Mouse (Mus musculus) embryonic facial prominence, embryonic 13.5 days (tissue): Measurements from ENCODE around the gene Lbhd1. TPM values are rescaled to one million over a fixed set of nuclear protein-coding genes. Genes with fewer than 3 reads are reported as not detected.
"Not testable (repeated sequence)": the region's sequence is repeated elsewhere in the genome, so short reads cannot be mapped to it uniquely, and the experiment has no call there.

Experiments used
- ATAC-seq: fragments of 200-750 bp; cut with Nextera tagmentation; 2 replicates; pipeline ENCODE4 v1.8.0; 2017; ENCODE audit warnings: low read depth; ENCODE audit not compliant: insufficient number of reproducible peaks, insufficient read depth, low FRiP score, low TSS enrichment
- H3K27ac ChIP-seq: fragments of 300-500 bp; sonication (generic); 2 replicates; pipeline ENCODE4 v1.5.1; 2015; ENCODE audit warnings: moderate library complexity, mild to moderate bottlenecking, inconsistent platforms
- H3K27me3 ChIP-seq: fragments of 300-500 bp; sonication (generic); 2 replicates; pipeline ENCODE4 v1.6.1; 2015; ENCODE audit warnings: mild to moderate bottlenecking, inconsistent platforms
- H3K36me3 ChIP-seq: fragments of 300-500 bp; sonication (generic); 2 replicates; pipeline ENCODE4 v1.6.1; 2015; ENCODE audit warnings: mild to moderate bottlenecking, inconsistent platforms
- H3K4me1 ChIP-seq: fragments of 300-500 bp; sonication (generic); 2 replicates; pipeline ENCODE4 v1.6.1; 2015; ENCODE audit warnings: inconsistent platforms
- H3K4me2 ChIP-seq: fragments of 300-500 bp; sonication (generic); 2 replicates; pipeline ENCODE4 v1.6.1; 2015; ENCODE audit warnings: moderate library complexity, mild to moderate bottlenecking, inconsistent platforms
- H3K4me3 ChIP-seq: fragments of 300-500 bp; sonication (generic); 2 replicates; pipeline ENCODE4 v1.5.1; 2015; ENCODE audit warnings: mild to moderate bottlenecking, inconsistent platforms
- H3K9ac ChIP-seq: fragments of 300-500 bp; sonication (generic); 2 replicates; pipeline ENCODE4 v1.6.1; 2015; ENCODE audit warnings: mild to moderate bottlenecking, inconsistent platforms
- H3K9me3 ChIP-seq: fragments of 300-500 bp; sonication (generic); 2 replicates; pipeline ENCODE4 v1.6.1; 2016; ENCODE audit warnings: inconsistent platforms
- WGBS: fragments of 180-500 bp; shearing (Covaris S2); methylation state at CpG from one replicate; pipeline ENCODE4 v1.1.7; 2015; ENCODE audit warnings: mixed read lengths; 5-methylcytosine and 5-hydroxymethylcytosine counted together
- polyA plus RNA-seq: library from polyadenylated mRNA; unstranded; fragments of >200 nt; fragmentation: Nextera tagmentation; extraction: Ambion mirVana; gene quantifications from 2 replicates; pipeline ENCODE4 v1.2.1, GENCODE M21; 2015

Gene Lbhd1
- polyA plus RNA-seq, 1 experiment from 2014 or later = 91.0 TPM

GRCm38 (mm10) chr19:8875031-8875430 is 8.5 kb upstream of the Lbhd1 start:
- Histone ChIP-seq H3K36me3 (peaks cover 55% of the 10 kb centered on the region), H3K4me3 (no peak overlapping the region), H3K9me3 (no peaks in the 10 kb centered on the region), H3K27me3 (no peaks in the 10 kb centered on the region), H3K9ac (no peak overlapping the region), H3K4me2 (no peak overlapping the region), H3K27ac (no peak overlapping the region), H3K4me1 (peaks cover 19% of the 10 kb centered on the region)
- no peak for ATAC-seq
- WGBS = 92% methylated on average over 7 of the region's 7 CpGs

GRCm38 (mm10) chr19:8880311-8881033 is 3.1 kb upstream of the Lbhd1 start, which contains the start of gene Uqcc3:
Uqcc3 (minus strand) TSS chr19:8880923.
- Histone ChIP-seq H3K9me3 (no peaks in the 10 kb centered on the region), H3K4me2 (peak within 1 kb of the TSS; percentile 87), H3K27me3 (no peaks in the 10 kb centered on the region), H3K4me3 (peak within 1 kb of the TSS; percentile 86), H3K9ac (peak within 1 kb of the TSS; percentile 93), H3K4me1 (peaks cover 9% of the 10 kb centered on the region), H3K27ac (peak within 1 kb of the TSS; percentile 83), H3K36me3 (peaks cover 30% of the 10 kb centered on the region)
- WGBS = under 1% methylated on average over 42 of the region's 42 CpGs
- peak; percentile 91 for ATAC-seq

- Histone ChIP-seq H3K27ac (no peak overlapping the region), H3K27me3 (no peaks in the 10 kb centered on the region), H3K9ac (peak overlapping the region; percentile 93), H3K4me2 (peak overlapping the region; percentile 87), H3K4me3 (peak overlapping the region; percentile 86), H3K4me1 (peaks cover 9% of the 10 kb centered on the region), H3K9me3 (no peaks in the 10 kb centered on the region), H3K36me3 (peaks cover 25% of the 10 kb centered on the region)
- WGBS = 20% methylated on average over 3 of the region's 3 CpGs
- no peak for ATAC-seq
Observed at GRCm38 (mm10) chr19:8881034-8881392, 2.5 kb upstream of the Lbhd1 start.

GRCm38 (mm10) chr19:8886916-8887584 is 3.5 kb downstream of the Lbhd1 start:
- peak overlapping the region; percentile 71 for H3K4me3 ChIP-seq
- peaks cover 16% of the 10 kb centered on the region for H3K36me3 ChIP-seq
- H3K27me3 ChIP-seq = no peaks in the 10 kb centered on the region
- no peak for ATAC-seq
- peak overlapping the region; percentile 67 for H3K4me2 ChIP-seq
- no peaks in the 10 kb centered on the region for H3K9me3 ChIP-seq
- H3K27ac ChIP-seq = peak overlapping the region; percentile 91
- H3K9ac ChIP-seq = peak overlapping the region; percentile 93; the same call in 1 of the 2 replicates
- peaks cover 17% of the 10 kb centered on the region for H3K4me1 ChIP-seq
- WGBS = 45% methylated on average over 1 of the region's 1 CpGs

GRCm38 (mm10) chr19:8887585-8888463 is 4.3 kb downstream of the Lbhd1 start:
- H3K4me3 ChIP-seq = peak overlapping the region; percentile 71
- H3K9me3 ChIP-seq = no peaks in the 10 kb centered on the region
- H3K27me3 ChIP-seq = no peaks in the 10 kb centered on the region
- H3K4me1 ChIP-seq = peaks cover 17% of the 10 kb centered on the region
- 14% methylated on average over 19 of the region's 19 CpGs for WGBS
- H3K36me3 ChIP-seq = peaks cover 16% of the 10 kb centered on the region
- peak overlapping the region; percentile 67 for H3K4me2 ChIP-seq
- H3K27ac ChIP-seq = peak overlapping the region; percentile 91
- ATAC-seq = no peak
- peak overlapping the region; percentile 93 for H3K9ac ChIP-seq

- H3K9me3 ChIP-seq = no peaks in the 10 kb centered on the region
- WGBS = under 1% methylated on average over 58 of the region's 58 CpGs
- peaks cover 22% of the 10 kb centered on the region for H3K4me1 ChIP-seq
- peak; percentile 92 for ATAC-seq
- peak within 1 kb of the TSS; percentile 71 for H3K4me3 ChIP-seq
- H3K9ac ChIP-seq = peak within 1 kb of the TSS; percentile 93
- H3K4me2 ChIP-seq = peak within 1 kb of the TSS; percentile 67
- H3K27ac ChIP-seq = peak within 1 kb of the TSS; percentile 91
- no peaks in the 10 kb centered on the region for H3K27me3 ChIP-seq
- peaks cover 16% of the 10 kb centered on the region for H3K36me3 ChIP-seq
Observed at GRCm38 (mm10) chr19:8888511-8889385, 5.2 kb downstream of the Lbhd1 start, which contains the start of the genes 1810009A15Rik and Gm49416. 1810009A15Rik (plus strand) TSS chr19:8888853. Gm49416 (plus strand) TSS chr19:8888926.

GRCm38 (mm10) chr19:8892829-8893766 is 9.6 kb downstream of the Lbhd1 start, which contains the start of gene Ints5:
Ints5 (plus strand) TSS chr19:8893005.
- Histone ChIP-seq H3K36me3 (peaks cover 43% of the 10 kb centered on the region), H3K4me2 (peak within 1 kb of the TSS; percentile 82), H3K4me3 (peak within 1 kb of the TSS; percentile 84), H3K9ac (peak within 1 kb of the TSS; percentile 95), H3K27ac (peak within 1 kb of the TSS; percentile 84), H3K9me3 (no peaks in the 10 kb centered on the region), H3K27me3 (no peaks in the 10 kb centered on the region), H3K4me1 (peaks cover 37% of the 10 kb centered on the region)
- ATAC-seq = peak; percentile 60
- 3% methylated on average over 54 of the region's 54 CpGs for WGBS

GRCm38 (mm10) chr19:8895397-8895960 is 11.9 kb downstream of the Lbhd1 start:
- 89% methylated on average over 9 of the region's 9 CpGs for WGBS
- H3K4me3 ChIP-seq = no peak overlapping the region
- no peaks in the 10 kb centered on the region for H3K27me3 ChIP-seq
- peaks cover 40% of the 10 kb centered on the region for H3K36me3 ChIP-seq
- peaks cover 39% of the 10 kb centered on the region for H3K4me1 ChIP-seq
- no peak overlapping the region for H3K9ac ChIP-seq
- H3K9me3 ChIP-seq = no peaks in the 10 kb centered on the region
- no peak overlapping the region for H3K27ac ChIP-seq
- no peak overlapping the region for H3K4me2 ChIP-seq
- no peak for ATAC-seq

GRCm38 (mm10) chr19:8896231-8896630 is 12.7 kb downstream of the Lbhd1 start:
- not testable (repeated sequence) for H3K27ac ChIP-seq, H3K9me3 ChIP-seq, H3K4me2 ChIP-seq, H3K27me3 ChIP-seq, ATAC-seq
- Histone ChIP-seq H3K9ac (peak overlapping the region; percentile 74), H3K36me3 (peaks cover 34% of the 10 kb centered on the region), H3K4me3 (0 out of 2 replicates have a peak overlapping the region, but pooled peaks have one; percentile 93), H3K4me1 (peaks cover 39% of the 10 kb centered on the region)
- WGBS = 91% methylated on average over 5 of the region's 5 CpGs
